Mouse (Mus musculus) lung, postnatal 36 days (tissue): ENCODE measurements around the gene Dirc2.

Source experiments
- DNase-seq: peaks from one replicate; pipeline ENCODE4 v3.0.0; 2022; ENCODE audit warnings: mixed read lengths

Gene Dirc2

GRCm38 (mm10) chr16:35771606-35772005, 2.5 kb upstream of the Dirc2 start:
- no peak for DNase-seq

GRCm38 (mm10) chr16:35771141-35771540, 2.0 kb upstream of the Dirc2 start:
- DNase-seq = no peak

- peak; percentile 95 for DNase-seq
Measured at GRCm38 (mm10) chr16:35769878-35770657, 912 bp upstream of the Dirc2 start, which contains the start of gene Hspbap1. Gene Hspbap1 (plus strand): TSS chr16:35770375.

DNA sequence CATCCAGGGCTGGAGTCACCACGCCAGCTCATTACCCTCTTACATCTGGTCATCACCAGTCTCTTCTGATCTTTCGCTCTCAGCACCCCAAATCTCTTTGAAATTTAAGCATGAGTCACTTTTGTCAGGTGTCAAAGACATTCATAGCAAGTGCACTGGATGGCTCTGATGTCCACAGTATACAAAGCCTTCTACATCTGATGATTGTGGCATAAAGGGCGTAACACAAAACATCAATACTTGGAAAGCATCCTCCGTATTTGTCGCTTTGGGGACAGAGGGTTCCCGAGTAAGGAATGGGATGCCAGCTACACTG, 729 bp downstream of the Dirc2 start:
- DNase-seq = no peak

GRCm38 (mm10) chr16:35766366-35766765, 2.8 kb downstream of the Dirc2 start:
- DNase-seq = no peak

DNA sequence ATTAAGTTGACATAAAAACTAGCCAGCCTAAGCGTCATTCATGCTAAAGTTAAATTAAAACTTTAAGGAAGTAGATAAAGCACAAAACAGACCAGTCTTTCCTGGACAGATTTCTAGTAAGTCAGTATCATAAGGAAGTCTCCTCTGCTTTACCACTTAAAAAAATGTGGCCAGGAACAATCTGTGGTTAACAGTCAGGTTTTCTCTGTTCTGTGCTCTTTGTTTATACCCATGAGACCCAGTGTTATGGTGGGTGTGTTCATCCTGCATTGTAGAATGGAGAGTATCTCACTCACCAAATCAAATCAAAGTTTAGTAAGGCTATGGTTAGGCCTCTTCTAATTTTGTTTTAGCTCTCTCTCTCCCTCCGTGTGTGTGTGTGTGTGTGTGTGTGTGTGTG, 3.7 kb downstream of the Dirc2 start:
- no peak for DNase-seq

- DNase-seq = no peak
Measured at GRCm38 (mm10) chr16:35764941-35765340, 4.2 kb downstream of the Dirc2 start.

GRCm38 (mm10) chr16:35763590-35764296, 5.4 kb downstream of the Dirc2 start:
- DNase-seq = peak; percentile 34

GRCm38 (mm10) chr16:35759401-35759800, 9.8 kb downstream of the Dirc2 start:
- no peak for DNase-seq

- DNase-seq = no peak
Measured at GRCm38 (mm10) chr16:35756697-35757096, 12.5 kb downstream of the Dirc2 start.

- no peak for DNase-seq
Measured at GRCm38 (mm10) chr16:35755502-35756334, 13.4 kb downstream of the Dirc2 start.

DNA sequence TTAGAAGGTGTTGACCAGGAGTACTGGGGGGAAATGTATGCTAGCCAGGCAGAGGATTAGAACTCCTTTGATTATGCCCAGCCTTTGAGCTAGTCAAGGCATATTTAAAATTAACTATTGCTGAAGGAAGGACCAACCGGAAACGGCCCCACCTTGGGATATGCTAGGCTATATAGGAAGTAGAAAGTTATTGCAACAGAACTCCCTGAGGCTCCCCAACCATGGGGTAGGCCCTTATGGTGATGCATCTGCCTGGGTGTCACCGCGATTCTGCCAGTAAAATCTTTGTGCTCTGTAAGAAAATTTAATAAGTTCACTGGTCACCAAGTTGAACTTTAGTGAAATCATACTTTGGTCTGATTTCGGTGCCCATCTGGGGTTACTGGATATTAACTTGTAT, 15.2 kb downstream of the Dirc2 start:
- no peak for DNase-seq

- no peak for DNase-seq
Measured at GRCm38 (mm10) chr16:35751841-35752240, 17.3 kb downstream of the Dirc2 start.

DNA sequence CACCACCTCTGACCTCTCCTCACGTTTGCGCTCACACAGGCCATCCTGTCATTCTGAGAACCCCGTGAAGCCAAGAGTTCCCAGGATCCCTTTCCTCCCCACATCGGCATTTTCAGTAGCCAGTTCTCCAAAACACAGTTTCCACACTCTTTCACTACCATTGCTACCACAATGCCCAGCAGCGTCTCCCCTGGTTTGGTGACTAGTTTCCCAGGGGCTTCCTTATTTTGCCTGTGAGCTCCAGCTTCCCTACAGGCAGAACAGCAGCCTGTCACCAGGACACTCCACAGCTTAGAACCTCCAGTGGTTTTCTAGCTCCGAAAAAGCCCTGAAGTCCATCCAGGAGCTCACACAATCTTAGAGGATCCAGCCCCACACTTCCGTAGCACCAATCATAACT, 19.8 kb downstream of the Dirc2 start:
- no peak for DNase-seq

DNA sequence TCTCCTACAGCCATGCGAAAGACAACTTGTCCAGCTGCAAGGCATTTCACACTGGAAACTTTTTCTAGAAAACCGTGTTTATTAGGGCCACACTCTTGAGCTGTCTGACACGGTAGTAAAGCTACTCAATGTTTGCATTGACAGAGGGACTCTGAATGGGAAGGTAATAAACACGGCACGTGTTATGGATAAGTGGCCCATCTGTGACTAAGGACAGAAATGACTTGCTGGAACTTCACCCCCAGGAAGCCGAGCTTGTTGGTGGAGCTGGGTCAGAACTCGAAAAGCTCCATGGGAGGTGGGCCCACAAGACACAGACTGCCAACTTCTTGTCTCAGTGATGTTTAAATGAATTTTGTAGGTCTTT, 20.9 kb downstream of the Dirc2 start:
- DNase-seq = no peak

GRCm38 (mm10) chr16:35747417-35748236, 21.5 kb downstream of the Dirc2 start:
- no peak for DNase-seq

DNA sequence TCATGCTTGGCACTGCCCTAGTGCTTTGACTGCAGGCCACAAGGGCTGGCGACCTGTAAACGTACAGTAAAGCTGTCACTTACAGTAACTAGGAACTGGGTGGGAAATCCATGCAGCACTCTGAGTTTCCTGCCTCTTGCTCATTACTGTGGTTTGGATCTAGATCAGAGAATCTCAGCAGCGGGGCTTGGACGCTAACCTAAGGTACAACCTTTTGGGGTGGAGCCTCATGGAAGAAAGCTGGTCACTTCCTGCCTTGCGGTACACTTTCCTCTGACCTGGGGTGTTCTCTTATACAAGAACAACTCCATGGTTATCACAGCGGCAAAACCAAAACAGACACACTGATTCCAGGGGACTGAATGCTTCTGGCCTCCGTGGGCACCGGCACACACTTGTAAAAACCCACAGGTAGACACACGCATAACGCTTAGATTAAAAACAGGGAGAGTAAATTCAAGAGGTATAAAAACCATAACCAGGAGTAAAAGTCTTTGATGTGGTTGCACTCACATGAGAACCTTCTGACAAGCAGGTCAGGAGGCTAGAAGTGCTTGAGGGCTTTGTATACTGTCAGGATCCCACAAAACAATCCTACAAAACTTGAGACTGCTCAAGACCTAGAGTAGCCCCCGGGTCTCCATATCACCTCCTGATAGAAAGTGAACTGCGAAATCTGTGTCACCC, 26.8 kb downstream of the Dirc2 start:
- DNase-seq = peak; percentile 25

- DNase-seq = no peak
Measured at GRCm38 (mm10) chr16:35741621-35742020, 27.5 kb downstream of the Dirc2 start.

- DNase-seq = no peak
Measured at GRCm38 (mm10) chr16:35740943-35741342, 28.2 kb downstream of the Dirc2 start.

- DNase-seq = no peak
Measured at GRCm38 (mm10) chr16:35740357-35740756, 28.8 kb downstream of the Dirc2 start.

DNA sequence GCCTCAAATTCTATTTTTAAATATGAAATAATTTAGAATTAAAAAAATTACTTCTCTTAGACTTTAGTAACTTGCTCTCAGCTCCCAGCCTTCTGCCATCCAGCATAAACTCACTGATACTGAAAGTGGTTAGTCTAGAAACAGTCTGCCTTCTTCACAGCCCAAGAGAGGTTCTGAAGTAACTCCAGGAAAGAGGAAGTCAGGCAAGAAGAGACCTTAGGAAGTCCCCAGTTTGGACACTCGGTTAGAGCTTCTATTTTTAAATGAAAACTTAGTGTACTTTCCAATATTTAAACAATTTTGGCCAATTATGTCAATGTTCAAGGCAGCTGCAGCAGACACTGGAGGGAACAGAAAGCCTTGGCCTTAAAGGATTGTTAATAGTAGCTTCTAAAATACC, 29.6 kb downstream of the Dirc2 start:
- DNase-seq = peak; percentile 26
